Mouse (Mus musculus) ES-E14 (cell line): ENCODE measurements around the gene Cyp2d22.

Experiments
- CHD2 ChIP-seq: IDR thresholded peaks from 2 replicates; pipeline ENCODE4 v1.6.1; 2014; ENCODE audit warnings: mild to moderate bottlenecking, low read depth, low read length, inconsistent platforms
- HCFC1 ChIP-seq: IDR thresholded peaks from 2 replicates; pipeline ENCODE4 v1.6.1; 2012; ENCODE audit warnings: low read length, inconsistent platforms, borderline replicate concordance; ENCODE audit not compliant: insufficient read depth
- MAFK ChIP-seq: IDR thresholded peaks from 2 replicates; pipeline ENCODE4 v1.6.1; 2014; ENCODE audit warnings: mild to moderate bottlenecking, low read depth, low read length, inconsistent platforms; ENCODE audit not compliant: insufficient read depth
- ZC3H11A ChIP-seq: IDR thresholded peaks from 2 replicates; pipeline ENCODE4 v1.6.1; 2012; ENCODE audit warnings: low read depth, mild to moderate bottlenecking, inconsistent platforms, low read length, borderline replicate concordance
- ZNF384 ChIP-seq: IDR thresholded peaks from 2 replicates; pipeline ENCODE4 v1.6.1; 2012; ENCODE audit warnings: low read depth, low read length, inconsistent platforms

DNA sequence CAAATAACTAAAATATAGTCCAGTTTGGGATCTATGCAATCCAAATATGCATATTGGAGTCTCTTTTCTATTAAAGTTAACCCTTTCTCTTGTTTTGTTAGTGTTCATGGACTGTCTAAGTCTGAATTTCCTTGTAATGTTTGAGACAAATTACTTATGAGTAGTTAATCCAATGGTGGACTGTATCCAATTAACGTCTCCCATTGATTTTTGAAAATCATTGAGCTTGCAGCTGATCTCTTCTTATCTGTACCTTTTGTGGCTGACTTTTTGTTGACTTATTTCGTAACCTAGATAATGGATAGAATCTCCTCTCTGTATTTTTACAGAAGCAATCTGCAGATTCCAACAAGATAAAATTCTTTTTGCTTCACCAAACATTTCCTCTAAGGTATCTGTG lies 2.4 kb upstream of the Cyp2d22 start:
- TF ChIP-seq ZC3H11A (no peak), ZNF384 (no peak), MAFK (no peak), CHD2 (no peak), HCFC1 (no peak)
